Mouse (Mus musculus) lung, postnatal 0 days (tissue): ENCODE data around the gene Lipa.

Experiments
- CTCF ChIP-seq: IDR thresholded peaks from 2 replicates; pipeline ENCODE4 v1.5.1; 2016; ENCODE audit warnings: antibody characterized with exemption, mild to moderate bottlenecking
- EP300 ChIP-seq: IDR thresholded peaks from 2 replicates; pipeline ENCODE4 v1.6.1; 2016; ENCODE audit warnings: antibody characterized with exemption, mild to moderate bottlenecking, control low read depth

DNA sequence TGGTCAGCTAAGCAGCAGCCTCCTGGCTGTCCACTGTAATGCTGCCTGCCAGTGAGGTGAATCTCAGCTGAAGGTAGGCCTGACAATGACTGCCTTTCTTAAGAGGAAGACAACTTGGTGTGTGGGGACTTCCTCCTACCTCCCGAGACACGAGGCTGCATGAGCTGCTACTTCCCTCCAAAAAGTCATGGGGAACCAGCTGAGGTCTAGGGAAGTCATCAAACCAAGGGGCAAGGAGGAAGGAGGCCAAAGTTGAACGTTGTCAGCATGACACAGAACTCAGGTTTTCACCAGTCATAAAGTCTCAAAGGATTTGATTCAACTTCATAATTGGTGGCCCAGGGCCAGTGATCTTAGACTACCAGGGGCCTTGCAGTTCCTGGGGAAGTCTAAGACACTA, 11.6 kb downstream of the Lipa start:
- TF ChIP-seq CTCF (no peak), EP300 (no peak)
